Mouse (Mus musculus) T-helper 17 cell (primary cell): ENCODE results near the gene Orm3.

Experiments used
- in situ Hi-C, 2 experiments: fragments of 300-600 bp; cut with MboI, MseI; formaldehyde crosslinking; loops; 1 replicate in 1 of 2; 2 replicates in 1 of 2; pipeline ENCODE4 v1.15.1; 2025; ENCODE audit warnings: high pct_unique_total_duplicates in 2 of 2

Orm3 gene

DNA sequence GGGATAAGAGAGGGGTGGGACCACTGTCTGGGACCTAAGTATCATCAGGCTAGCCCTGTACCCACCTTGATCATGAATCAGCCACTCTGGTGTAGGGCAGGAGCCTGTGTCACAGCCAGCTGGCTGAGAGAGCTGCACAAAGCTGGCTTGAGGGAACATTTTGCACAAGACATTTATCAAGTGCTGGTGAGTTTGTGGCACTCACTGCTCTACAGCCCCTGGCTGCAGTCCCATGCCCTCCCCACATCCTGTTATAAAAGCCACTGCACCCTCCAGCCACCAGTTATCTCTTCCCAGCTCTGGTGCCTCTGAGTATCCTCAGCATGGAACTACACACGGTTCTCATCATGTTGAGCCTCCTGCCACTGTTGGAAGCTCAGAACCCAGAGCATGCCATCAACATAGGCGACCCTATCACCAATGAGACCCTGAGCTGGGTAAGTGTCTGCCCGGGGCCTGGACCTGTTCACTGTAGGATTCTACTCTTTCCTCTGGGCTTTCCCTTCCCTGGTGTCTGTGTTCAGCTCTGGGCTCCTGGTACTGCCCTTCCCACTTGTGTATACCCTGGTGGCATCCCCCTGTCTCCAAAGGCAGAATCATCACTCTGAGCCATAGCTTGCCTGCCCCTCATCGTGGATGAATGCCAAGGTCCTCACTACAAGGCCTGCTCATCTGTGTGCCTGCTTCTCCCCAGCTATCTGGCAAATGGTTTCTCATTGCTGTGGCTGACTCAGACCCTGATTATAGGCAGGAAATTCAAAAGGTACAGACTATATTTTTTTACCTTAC, at the start of gene Orm3:
Gene Orm3, plus strand, starts transcription at position 286 of the 789 bp plus-strand sequence.
- in situ Hi-C loops: no loop called here

DNA sequence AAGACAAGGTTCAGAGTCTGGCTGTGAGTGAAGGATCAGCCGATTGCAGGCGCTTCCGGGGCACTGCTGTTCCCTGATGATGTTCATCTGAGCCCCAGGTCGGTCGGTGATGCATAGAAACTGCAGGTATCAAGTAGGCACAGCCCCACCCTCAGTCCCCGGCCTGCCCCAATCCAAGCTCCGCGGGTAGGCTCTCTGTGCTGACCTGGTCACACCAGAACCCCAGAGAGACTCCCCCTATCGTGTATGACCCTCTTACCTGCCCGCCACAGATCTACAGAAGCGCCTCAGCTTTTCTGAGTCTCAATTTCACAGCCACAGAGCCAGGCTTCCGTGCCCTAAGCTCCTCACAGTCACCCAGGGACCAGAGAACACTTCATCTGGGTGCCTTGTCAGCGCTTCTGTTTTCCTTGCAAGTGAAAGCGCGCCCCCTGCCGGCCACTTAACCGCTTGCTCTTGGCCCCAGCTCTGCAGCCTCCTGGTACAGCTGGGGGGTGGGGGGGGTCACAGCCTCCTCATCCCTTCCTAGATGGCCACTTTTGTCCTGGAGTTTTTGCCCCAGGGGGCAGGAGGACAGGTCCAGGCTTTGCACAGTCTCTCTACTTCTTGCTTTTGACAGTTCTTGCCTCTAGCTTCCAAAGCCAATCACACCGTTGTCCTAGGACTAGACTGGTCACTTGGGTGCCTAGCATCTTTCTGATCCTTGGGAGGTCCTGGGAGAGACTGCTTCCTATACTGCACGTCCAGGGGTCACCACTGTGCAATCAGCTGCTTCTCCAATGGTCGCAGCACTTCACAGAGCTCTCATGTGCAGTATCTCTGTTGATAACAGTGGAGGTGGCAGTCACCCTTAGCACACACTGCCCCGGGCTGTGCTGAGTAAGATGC, 48.5 kb upstream of the Orm3 start:
- in situ Hi-C loops: loop anchor here (5.0 kb wide), 2 partner anchors 90 to 140 kb away; no protein-coding TSS in a partner anchor

DNA sequence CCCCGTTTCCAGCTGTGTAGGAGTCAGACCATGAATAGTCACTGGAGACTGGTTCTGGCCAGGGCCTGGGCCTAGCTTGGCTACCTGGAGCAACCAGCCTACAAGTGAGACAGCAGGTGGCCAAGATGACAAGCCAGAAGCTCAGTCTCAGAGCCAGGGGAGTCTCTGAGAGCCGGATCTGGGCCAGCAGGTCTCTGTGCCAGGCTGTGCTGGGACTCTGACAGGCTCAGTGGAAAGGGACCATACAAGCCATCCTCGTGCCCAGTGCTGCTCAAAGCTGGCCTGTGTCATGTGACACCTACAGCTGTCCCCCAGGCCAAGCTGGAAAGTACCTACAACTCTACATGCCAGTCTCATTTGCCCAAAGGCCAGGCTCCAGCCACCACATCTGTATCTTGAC, 47.6 kb upstream of the Orm3 start:
- in situ Hi-C loops: loop anchor here (5.0 kb wide), 2 partner anchors 91 to 141 kb away; no protein-coding TSS in a partner anchor

DNA sequence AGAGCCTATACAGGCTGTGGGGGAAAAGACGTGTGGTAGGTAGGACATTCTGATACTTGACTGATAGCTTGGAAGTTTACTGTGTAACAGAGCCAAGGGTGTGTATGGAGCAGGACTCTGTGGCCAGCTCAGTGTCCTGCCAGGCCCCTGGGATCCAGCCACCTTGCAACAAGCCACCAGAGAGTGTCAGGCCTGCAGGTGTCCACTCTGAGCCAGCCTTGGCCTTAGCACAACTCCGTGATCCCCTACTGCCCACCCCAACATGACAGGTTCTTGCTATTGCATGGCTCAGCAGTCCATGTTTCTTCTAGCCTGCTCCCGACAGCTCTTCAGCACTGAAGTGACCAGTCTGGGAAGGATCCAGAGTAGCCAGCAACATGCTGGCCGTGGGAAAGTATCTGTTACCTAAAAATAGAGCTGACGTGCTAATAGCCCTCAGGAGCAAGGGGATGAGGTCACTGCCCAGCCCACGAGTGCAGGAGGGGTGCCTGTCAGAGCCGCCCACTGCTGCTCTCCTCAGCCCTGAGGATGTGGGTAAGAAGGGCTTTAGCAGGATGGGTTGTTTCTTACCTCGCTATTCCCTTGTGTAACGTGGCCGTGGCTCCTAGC, 45.6 kb upstream of the Orm3 start:
- in situ Hi-C loops: loop anchor here in 1 of 2 experiments (5.0 kb wide), 1 partner anchor 93 kb away; no protein-coding TSS in a partner anchor

DNA sequence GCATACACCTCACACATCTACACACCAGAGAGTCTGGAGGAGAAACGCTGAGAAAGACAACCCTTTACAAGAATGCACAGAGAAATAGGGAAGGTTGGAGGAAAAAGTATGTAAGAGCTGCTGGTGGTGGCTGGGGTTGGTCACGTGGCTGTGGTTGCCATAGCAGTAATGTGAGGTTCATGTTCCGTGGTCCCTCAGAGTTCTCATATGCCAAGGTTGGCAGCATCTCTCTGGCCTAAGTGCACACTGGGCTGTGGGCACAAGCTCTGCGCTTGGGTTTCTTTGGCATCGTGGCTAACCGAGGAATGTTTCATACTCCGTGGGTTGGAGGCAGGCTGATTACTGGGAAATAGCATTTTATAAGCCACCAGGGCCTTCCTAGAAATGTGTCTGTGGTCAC, 44.5 kb upstream of the Orm3 start:
- in situ Hi-C loops: loop anchor here in 1 of 2 experiments (5.0 kb wide), 1 partner anchor 94 kb away; no protein-coding TSS in a partner anchor

DNA sequence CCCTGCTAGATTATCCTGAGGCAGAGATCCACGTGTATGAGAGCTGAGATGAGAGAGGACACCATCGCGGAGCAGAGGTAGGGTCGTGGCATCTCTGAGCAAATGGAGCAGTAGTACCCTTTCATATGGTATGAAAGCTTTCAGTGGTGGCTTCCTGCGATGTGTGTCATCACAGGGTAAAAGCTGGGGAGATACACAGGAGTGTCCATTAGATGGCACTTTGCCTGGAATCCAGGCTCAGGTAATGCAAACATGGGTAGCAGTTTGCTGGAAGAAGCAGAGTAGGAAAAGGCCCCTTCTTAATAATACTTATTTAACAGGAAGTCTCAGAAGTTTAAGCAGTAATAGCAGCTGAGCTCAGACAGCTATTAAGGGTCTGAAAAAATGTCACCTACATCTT, 41.9 kb upstream of the Orm3 start:
- in situ Hi-C loops: loop anchor here in 1 of 2 experiments (5.0 kb wide), 1 partner anchor 97 kb away; no protein-coding TSS in a partner anchor

DNA sequence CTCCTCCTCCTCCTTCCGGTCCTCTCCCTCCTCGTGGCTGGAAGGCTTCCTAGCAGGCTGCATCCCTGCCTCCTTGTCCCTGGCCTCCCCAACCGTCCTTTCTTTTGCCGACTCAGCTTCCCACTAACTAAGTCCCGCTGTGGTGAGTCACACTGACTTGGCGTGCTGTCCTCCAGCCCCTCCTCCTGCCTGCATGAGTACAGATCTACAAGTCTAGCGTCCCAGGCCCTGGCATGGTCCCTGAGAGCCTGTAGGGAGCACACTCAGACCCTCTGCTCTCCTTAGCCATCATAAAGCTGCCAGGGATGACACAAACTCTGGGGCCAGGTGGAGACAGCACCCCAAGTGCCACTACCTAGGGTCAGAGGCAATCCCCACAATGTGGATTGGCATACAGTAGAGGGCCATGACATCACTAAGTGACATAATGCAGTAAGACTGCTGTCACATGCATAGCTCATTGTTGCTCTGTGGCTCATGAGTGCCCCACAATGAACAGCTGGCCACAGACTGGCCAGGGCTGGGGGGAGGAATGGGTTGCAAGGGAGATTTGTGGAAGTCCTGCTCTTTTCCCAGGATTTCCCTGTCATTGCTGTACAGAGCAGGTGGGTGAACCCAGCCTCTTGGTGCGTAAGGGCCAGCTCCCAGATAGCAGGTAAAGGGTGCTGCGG, 39.8 kb upstream of the Orm3 start:
- in situ Hi-C loops: loop anchor here in 1 of 2 experiments (5.0 kb wide), 1 partner anchor 149 kb away; no protein-coding TSS in a partner anchor

DNA sequence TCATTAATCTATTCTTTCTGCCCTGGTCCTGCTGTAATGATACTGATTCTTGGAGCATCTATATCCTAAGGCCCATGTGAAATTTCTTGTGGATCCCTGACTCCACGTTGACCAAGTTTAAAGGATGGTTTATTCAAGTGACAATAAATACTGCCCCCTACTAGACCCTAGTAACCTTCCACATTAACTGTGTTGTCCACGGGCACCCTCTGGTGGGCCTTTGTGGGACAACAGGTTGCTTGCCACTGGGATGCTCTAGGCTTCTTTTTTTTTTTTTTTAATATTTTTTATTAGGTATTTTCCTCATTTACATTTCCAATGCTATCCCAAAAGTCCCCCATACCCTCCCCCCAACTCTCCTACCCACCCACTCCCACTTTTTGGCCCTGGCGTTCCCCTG, 36.4 kb upstream of the Orm3 start:
- in situ Hi-C loops: loop anchor here in 1 of 2 experiments (5.0 kb wide), 1 partner anchor 152 kb away; no protein-coding TSS in a partner anchor

DNA sequence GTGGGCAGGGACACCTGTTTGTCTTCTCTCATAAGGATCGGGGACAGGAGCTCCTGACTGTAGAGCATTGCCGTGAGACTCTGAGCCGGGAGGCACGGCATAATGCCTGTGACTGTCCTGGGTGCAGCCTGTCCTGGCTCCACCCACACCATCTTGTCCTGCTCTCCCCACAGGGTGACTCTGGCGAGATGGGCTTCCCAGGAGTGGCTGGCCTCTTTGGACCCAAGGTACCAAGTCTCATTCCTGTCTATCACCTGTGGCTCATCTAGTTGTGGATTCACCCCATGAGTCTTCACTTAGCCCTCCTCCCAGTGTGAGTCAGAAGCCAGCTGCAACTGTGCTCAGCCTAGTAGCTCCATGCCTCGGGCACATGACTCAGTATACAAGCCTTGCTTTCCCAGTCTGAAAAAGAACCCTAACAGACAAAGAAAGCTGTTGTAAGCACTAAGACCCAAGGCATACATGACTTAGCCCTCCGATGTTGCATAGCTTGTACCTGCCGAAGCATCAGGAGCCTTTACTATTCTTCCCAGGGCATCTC, 32.6 kb upstream of the Orm3 start:
- in situ Hi-C loops: no loop called here

DNA sequence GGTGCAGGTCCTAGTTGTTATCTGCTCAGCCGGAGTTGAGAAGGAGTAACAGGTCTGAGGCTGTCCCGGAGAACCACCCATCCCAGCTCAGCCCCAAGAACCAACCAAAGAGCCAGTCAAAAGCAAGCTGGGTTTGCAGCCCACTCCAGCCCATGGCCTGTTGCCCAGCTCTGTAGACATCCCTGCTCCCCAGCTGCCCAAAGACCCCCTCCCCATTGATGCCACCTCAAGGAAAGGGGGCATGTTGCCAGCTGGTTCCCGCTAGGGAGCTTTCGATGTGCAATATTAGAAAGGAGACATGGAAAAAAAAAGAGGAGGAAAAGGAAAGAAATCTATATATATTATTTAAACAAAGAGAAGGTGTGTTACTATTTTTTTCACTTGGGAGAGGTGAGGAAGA, 22.6 kb upstream of the Orm3 start:
- in situ Hi-C loops: no loop called here

DNA sequence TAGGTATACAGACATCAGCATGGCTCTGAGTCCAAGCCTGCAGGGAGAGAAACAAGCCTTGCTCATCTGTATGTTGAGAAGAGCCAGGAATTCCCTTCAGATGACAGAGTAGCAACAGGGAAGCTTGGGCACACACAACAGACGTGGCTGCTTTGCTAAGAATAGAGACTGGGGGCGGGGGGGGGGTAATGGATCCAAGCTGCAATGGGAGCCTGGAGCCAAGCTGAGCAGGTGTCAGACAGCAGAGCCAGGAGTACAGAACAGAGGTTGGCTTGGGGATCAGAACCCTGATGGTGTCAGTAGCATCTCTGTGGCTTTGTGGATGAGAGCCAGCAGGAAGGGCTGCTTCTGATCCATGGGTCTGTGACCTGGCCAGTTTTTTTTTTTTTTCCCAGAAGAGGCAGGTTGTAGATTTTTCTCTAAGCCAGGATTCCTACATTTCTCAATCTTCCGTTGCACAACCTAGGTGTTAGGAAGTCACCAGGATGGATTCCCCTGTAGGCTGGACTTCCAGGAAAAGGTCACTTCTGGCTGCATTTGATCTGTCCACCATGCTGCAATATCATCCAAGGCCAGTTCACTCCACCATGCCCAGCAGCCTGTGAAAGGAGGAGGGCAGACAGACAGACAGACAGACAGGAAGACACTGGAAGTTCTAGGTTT, 17.4 kb upstream of the Orm3 start:
- in situ Hi-C loops: no loop called here

DNA sequence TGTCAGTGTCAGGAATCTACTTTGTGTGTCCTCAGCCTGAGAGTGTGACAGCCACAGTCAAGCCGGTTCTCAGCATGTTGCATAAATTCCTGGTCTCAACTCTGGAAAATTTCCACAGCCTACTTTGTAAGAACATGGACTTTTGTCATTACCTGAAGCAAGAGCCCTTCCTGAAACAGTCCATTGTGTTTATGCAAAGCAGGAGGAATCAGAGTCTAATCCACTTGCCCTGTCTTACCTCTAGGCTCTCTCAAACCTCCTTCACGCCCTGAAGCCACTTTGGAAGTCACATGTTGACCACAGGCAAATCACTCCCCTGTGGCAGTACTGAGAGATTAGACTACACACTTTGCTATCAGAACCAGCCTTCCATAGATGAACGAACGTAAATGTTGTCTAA, 13.5 kb upstream of the Orm3 start:
- in situ Hi-C loops: no loop called here

DNA sequence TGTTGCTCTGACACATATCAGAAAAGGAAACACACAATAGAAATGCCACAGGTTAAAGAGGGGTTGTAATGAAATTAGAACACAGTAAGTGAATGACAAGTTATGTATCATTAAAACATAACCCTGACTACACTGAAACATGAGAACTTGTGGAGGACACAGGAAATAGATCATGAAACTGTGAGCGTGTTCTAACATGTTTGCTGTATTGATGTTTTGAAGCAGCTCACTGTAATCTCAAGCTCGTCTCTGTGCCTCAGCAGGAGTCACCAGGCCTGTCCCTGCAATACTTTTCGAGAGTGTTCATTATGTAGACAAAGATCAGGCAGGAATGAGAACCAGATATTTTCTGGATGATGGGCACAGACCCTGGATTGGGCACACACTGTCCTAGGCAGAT, 12.4 kb upstream of the Orm3 start:
- in situ Hi-C loops: no loop called here

DNA sequence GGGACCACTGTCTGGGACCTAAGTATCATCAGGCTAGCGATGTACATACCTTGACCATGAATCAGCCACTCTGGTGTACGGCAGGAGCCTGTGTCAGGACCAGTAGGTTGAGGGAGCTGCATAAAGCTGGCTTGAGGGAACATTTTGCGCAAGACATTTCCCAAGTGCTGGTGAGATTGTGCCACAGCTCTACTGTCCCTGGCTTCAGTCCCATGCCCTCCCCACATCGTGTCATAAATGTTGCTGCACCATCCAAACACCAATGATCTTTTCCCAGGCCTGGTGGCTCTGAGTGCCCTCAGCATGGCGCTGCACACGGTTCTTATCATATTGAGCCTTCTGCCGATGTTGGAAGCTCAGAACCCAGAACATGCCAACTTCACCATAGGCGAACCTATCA, 11.7 kb upstream of the Orm3 start, which contains the start of gene Orm1:
Gene Orm1, plus strand, starts transcription at position 266 of the 400 bp plus-strand sequence.
- in situ Hi-C loops: no loop called here

DNA sequence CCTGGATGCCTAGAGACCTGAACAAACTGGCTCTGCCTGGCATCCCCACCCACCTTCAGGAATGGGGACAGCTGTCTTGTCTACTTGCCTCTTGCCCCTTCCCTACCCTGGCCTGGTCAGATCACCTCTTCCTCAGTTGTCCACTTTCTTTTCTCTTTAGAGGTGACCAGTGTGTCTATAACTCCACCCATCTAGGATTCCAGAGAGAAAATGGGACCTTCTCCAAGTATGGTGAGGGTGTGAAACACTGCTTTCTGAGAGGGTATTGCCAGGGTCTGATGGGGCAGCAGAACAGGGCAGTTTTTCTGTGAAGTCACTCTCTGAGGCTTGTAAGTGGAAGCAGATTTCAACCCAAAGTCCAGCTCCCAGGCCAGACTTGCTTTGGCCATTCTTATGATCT, 10.7 kb upstream of the Orm3 start:
- in situ Hi-C loops: no loop called here

DNA sequence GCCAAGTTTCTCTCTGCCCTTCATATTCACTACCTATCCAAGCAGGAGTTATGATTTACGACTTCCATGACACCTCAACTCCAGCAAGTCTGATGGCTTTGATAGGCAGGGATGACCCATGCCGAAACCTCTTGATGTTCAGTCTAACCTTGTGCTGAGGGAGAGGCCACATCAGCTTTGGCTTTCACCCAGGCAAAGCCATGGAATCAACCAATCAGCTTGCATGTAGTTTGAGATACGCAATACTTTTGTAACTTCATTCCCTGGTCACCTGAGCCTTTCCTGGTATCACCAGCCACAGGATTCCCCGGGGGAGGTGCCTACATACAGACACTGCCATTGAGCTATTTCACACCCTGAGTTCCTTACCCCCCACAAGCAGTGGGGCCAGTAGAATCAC, 9.3 kb upstream of the Orm3 start:
- in situ Hi-C loops: no loop called here

DNA sequence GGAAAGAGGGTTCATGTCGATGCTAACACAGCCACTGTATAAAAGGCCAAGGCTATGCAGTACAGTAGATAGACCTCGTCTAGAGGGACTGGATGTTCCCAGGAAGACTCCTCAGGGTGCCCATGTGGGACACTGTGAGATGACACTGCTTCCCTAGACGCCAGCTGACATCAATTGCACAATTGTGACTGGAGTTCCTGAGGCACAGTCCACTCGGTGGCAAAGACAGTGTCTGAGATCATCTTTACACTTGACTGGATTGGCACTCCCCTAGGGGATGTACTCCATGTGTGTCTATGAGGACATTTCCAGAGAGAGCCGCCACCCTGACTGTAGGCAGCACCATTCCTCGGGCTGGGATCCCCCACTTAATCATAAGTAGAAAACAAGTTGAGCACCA, 7.4 kb upstream of the Orm3 start:
- in situ Hi-C loops: no loop called here

DNA sequence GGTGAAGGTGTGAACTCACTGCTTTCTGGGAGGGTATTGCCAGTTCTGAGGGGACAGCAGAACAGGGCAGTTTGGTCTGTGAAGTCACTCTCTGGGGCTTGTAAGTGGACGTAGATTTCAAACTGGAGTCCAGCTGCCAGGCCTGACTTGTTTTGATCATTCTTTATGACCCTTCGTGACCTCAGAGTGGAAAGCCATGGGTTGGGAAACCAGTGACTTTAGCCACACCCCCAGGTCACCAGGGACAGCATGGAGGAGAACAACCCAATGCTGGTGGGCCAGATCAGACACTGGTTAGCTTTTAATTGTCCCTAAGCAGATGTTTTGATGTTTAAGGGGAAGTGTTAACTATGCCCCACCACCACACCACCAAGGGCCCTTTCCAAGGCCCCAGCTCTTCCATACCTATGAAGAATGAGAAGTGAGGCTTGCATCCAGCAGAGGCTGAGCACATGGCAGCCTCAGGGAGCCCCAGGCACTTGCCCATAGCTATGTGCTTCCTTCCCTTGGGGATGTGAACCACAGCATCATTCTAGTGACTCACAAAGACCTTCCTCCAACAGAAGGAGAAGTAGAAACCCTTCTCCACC, 1.1 kb downstream of the Orm3 start:
- in situ Hi-C loops: no loop called here

DNA sequence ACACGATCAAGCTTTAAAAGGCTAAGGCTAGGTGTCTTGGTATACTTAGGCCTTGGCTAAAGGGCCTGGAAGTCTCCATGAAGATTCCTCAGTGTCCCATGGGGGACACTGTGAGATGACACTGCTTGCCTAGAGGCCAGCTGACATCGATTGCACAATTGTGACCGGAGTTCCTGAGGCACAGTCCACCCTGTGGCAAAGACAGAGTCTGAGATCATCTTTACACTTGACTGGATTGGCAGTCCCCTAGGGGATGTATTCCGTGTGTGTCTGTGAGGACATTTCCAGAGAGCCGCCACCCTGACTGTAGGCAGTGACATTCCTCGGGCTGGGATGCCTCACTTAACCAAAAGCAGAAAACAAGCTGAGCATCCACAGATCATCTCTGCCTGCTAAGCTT, 3.9 kb downstream of the Orm3 start:
- in situ Hi-C loops: no loop called here

DNA sequence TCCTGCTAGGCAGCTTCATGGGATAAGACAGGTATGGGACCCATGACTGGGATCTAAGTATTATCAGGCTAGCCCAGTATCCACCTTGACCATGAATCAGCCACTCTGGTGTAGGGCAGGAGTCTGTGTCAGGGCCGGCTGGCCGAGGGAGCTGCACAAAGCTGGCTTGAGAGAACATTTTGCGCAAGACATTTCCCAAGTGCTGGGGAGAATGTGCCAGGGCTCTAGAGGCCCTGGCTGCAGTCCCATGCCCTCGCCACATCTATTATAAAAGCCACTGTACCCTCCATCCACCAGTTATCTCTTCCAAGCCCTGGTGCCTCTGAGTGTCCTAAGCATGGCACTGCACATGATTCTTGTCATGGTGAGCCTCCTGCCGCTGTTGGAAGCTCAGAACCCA, 6.2 kb downstream of the Orm3 start, which contains the start of gene Orm2:
Gene Orm2, plus strand, starts transcription at position 300 of the 400 bp plus-strand sequence.
- in situ Hi-C loops: no loop called here
